Mouse (Mus musculus) layer of hippocampus, adult 8-10 months (tissue): ENCODE results near the gene Iqgap1. TPM values are rescaled to one million over a fixed set of nuclear protein-coding genes. Genes with fewer than 3 reads are reported as not detected.

Source experiments
- DNase-seq, 2 experiments: peaks; one replicate each; pipeline ENCODE4 v3.0.0; 2022; ENCODE audit warnings: low spot score in 2 of 2
- total RNA-seq, 4 experiments: library from RNA; stranded (reverse); gene quantifications; 2 replicates each; pipeline ENCODE4 v1.2.4; 2022

Iqgap1 gene
- total RNA-seq, 4 experiments from 2014 or later: 26.3 to 29.4 (median 26.8) TPM

DNA sequence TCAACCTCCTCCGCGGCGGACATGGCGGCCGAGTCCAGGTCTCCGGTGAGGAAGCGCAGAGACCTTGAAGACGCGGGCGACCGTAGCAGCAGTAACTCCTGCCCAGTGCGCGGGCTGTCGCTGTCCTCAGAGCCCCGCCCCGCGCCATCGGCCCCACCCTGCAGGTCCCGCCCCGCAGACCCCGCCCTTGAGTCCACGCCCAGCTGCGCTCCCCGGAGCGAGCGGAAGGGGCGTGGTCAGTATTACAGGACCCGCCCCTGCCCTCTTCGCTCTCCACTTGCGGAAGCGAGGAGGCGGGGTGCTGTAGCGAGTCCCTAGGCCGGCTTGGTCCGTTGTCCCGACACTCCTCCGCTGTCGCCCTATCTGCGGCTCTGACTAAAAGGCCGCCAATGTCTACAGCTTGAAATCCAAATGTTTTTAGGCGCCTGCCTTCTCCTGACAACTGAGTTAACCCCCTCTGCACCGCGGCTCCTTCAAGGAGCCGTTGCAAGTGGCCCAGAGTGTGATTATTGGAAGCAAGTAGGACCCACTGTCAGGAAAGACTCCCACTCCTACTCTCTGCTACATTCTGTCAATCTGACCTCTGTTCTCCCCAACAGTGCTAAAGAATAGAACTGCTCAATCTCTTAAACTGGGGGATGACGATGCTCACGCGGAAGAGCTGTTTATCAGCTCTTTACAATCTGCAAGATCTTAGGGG, 22.5 kb downstream of the Iqgap1 start:
- DNase-seq: peak; percentile 87 to 89

DNA sequence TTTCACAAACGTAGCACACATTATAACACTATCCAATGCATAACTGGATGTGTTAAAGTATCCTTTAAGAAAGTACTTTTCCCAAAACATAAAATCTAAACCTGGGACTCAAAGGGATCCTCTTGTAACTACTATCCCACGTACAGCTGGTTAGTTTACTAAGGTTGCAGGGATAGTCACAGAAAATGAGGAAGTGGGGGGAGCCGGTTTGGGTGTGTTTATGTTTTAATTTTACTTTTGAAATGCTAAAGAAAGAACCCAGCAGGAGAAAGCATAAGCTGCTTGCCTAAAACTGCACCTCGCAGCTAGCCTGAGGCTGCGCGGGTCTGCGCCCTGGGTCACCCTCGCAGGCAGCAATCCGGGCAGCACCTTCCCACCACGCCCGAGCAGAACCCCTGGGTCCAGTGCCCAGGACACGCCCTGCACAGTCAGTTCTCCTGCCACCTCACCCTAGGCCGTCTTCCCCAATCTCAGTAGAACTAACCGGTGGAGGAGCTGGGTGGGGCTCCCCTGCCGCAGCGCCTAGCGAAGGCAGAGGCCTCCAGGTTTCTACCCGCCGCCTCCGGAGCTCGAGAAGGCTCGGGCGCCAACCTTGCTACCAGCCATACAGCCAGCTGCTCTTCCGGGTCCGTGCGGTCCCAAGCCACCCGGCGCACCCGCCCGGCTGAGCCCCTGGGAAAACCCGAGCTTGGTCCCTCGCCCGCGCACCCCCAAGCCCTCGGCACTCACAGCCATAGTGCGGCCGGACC, 23.2 kb downstream of the Iqgap1 start:
- DNase-seq: no peak

DNA sequence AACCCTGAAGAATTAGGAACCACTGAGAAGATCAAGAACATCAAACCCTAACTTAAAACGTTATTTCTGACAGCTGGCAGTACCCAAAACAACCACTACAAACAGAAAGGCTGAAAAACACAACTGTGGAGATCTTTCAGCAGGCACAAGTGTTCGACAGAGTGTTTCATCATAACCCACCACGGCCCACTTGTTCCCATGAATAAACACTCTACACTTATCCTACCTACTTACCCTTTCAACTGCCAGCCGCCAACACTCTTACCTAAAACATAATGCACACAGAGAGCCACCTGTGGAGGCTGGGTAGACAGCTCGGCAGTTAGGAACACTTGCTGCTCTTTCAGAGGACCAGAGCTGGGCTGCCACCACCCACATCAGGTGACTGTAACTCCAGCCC, 26.5 kb downstream of the Iqgap1 start:
- DNase-seq: no peak

DNA sequence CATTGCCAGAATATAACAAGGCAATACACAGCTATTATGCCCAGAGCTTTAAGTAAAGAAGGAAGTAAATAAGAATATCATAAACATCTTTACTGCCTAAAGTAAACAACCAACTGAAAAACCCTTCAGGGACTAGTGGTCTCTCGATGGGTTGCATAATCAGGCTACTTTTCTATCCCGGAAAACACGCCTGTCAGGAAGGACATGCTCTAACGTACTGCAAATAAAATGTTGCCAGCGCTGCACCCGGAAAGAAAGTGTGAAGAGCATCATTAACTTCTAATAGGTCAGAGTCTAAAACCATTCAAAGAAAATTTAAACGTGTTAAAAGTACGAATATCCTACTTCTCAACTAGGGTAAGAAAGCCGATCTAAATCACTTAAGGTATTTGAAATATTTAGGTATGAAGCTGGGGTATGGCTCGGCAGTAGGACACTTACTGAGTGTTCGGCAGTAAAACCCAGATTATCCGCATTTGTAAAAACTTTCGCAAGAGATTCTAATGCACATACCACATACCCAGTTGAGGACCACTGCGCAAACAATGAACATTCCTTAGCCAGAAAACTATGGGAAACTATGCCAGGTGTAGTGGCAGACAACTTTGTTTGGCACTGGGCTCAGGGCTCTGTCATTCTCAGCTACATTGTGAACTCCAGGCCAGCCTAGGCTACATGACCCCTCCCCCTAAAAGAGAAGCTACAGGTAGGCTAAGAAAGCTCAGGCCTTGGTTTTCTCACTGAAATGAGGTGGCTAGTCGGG, 28.8 kb downstream of the Iqgap1 start:
- DNase-seq: no peak

DNA sequence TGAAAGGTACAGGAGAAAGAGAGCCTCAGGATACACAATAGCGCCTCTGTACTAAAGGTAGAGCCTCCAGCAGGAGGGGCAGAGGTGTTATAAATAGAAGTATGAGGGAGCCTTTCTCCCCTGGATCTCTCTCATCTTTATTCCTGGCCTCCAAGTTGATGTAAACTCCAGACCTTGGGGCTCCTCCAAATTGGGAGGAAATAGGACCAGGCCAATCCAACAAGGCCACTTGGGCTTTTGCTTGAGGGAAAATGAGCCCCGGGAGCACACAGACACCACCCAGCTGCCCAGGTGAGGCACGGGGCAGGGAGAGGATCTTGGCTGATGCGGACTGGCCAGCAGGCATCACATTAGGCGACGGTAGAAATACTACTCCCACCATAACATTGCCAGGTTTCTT, 29.5 kb downstream of the Iqgap1 start:
- no peak for DNase-seq

DNA sequence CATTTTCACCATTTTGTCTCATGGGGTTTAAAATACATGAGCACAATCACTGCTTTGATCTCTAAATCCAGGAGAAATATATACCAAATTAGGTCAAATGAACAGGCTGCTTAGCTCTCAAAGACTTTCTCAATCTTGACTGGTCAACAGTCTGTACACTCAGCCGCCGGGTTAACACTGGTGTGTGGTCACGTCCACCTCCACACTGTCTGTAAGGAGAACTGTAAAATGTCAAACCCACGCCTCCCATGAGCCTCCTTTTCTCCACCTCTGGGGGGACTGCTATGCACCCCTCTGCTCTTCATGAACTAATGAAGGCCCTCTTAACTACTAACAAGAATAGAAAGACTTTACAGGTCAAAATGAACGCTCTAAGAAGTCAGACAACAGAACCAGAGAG, 36.2 kb downstream of the Iqgap1 start:
- no peak for DNase-seq

DNA sequence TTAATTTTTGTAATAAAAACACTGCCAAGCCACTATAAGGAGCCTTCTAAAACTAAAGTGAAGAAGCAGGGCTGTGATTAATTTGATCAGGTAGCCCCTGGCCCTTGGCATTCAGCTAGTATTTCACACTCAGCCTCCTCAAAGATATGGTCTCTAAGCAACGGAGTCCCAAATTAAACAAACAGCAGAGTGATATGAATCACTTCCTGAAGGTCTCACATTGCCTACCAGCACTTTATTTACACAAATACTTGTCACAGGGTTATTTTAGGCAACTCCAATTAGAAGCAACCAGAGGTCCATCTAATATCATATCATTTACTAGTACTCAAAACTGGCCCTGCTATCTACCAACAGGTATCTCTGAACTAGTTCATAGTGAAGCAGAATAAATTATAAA, 36.7 kb downstream of the Iqgap1 start:
- no peak for DNase-seq

DNA sequence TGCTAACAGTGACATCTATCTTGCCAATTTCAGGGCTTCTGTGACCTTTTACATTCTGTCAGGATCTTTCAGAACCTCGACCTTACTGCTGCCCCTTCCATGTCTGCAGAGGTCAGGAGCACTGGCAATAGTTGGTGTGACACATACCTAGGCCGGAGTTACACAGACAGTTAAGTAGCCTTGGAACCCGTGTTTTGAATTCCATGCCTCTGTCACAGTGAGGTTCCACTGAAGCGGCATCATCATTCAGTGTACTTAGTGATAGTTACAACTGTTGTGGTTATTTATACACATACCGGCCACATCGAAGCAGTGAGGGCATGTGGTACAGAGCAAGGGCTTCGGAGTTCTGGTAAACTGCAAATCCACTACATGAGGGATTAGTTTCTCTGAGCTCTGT, 37.8 kb downstream of the Iqgap1 start:
- no peak for DNase-seq

DNA sequence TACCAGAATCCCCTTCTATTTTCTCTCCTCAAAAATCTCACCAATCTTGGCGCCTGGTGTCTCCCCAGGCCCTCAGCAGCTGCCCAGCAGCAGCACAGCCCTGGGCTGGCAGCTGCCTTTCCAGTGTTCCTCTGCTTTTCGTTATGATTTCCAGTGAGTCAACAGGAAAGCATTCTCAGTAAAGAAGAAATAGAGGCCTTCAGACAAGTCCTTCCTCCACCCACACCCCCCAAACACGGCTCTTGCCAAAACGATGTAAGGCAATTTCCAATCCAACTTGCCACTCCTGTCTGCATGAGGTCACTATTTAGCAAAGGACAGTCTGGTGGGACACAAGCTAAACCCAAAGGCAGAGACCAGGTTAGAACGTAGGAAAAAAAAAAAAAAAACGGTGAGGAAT, 39.0 kb downstream of the Iqgap1 start:
- DNase-seq: no peak

DNA sequence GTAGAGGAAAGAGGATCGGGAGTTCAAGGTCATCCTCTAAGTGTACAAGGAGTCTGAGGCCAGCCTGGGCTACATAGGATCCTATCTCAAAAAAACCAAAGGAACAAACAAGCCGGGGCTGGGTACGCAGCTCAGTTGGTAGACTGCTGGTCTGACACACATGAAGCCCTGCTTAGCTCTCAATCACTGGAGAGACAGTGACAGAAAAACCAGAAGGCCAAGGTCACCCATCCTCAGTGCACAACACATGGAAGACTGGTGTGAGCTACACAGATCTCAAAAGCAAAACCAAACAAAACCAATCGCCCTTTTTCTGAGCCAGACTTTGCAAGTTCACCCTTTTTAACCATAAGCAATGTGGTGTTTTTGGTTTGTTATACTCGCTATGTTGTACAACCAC, 41.9 kb downstream of the Iqgap1 start:
- no peak for DNase-seq

DNA sequence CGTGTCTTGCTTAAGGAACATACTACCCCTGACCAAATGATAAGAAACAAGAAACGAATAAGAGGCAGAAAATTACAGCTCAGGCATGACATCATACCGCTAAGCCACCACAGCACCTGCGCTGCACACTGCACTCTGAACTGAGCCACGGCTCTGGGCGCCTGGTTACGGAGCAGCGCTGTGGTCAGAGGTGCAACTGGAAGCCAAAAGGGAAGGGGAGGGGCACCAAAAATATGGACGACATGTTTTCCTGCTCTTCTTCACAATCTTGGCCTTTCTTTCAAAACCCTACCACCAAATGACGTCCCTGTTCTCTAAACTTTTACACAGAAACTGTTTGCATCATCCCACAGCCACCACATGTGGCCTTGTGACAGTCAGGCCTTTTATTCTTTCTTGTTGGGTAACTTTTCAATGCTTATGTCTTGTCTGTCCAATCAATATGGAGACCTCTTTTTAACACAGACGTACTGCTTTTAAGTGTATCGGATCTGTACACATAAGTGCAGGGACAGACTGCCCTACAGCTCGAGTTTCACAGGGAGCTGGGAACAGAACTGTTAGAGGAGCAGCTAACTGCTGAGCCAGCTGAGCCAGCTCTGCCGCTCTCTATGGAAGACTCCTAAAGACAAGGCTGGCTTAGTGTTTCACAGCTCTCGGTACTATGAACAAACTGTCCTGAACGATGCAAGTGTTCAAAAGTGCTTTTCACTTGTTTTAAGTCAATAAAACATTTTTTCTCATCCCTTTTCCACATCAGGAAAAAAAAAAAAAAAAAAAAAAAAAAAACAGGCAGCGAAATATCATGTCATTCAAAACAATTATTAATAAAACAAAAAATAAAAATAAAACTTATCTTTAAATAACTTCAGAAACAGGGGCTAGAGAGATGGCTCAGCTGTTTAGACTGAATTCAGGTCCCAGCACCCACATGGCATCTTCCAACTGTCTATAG, 43.3 kb downstream of the Iqgap1 start:
- no peak for DNase-seq

DNA sequence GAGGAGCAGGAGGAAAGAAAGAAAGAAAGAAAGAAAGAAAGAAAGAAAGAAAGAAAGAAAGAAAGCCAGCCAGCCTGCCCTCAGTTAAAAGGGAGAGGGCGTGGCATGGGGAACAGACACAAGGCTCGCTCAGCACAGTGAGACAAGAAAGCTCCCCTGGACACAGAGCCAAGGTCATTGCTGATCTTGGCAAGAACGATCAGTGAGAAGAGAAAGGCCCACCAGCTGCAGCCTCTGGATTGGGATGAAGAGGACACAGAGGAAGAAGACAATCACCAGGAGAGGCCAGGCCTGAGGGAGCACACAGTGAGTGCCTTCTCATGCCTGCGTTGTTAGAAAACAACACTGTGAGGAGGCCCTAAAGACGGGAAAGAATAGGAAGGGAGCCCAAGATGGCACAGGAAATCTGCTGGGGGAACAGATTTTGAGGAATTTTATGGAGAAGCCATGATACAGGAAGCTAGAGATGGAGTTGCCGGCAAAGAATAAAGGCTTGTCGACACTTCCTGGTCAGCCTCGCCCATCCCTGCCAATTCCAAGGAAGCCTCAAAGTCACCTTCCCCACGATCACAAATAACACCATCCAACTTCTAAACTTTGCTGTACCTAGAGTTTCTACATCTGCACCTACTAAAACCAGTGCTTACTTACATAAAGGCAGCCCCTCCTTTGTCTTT, 44.2 kb downstream of the Iqgap1 start:
- no peak for DNase-seq

DNA sequence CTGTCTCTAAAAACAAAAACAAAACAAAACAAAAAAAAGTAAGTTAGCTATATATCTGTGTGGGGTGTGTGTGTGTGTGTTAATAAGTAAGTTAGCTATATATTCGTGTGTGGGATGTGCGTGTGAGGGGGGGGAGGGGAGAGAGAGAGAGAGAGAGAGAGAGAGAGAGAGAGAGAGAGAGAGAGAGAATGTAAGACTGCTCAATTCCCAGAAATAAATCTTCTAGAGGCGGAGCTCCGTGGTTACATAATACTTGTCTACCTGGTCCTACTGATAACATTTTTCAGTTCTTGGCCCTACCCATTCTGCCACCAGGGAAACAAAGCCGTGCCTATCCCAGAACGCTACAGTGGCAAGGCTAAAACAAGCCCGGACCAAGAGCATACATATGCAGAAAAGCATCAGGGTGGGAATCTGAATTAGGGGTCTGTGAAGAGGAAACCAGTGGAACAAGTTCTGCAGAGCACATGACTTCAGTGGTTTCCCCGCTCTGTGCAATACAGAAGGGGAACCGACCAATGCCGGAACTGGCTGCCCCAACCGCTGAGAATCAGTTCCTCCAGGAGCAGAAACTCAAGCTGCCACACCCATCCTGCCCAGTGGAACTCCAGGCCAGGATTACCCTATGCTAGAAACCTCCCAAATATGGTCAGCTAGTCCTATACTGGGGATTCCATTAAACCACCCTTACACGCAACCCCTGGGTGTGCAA, 46.7 kb downstream of the Iqgap1 start:
- no peak for DNase-seq

DNA sequence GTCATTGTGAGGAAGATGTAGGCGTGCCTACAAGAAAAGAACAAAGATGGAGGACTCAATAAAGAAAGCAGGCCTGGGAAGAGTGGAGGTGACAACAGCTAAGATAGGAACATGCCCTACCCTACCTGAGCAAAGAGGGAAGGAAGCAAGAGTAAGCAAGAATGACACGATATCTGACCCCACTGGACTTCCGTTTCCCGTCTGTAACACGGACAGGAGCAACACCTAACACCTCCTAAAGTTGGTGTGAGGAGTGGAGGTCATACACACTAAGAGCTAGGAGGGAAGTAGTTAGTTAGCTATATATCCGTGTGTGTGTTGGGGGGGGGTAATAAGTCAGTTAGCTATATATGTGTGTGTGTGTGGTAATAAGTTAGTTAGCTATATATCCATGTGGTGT, 47.4 kb downstream of the Iqgap1 start:
- DNase-seq: no peak

DNA sequence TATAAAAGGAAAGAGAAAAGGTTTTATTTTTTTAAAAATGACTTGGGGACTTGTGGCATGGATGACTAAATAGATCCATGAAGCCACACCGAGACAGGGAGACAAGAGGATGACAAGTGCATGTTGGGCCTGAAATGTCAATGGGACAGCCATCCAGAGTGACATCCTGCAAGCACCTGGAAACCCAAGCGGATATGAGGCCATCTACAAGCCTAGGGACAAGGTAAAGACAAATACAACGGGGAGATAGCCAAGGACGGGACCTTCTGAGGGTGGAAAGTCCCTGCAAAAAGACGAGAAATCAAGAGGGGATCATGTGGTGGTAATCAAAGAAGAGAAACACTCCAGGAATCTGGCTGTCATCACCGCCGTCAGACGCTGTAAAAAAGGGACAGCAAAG, 48.6 kb downstream of the Iqgap1 start:
- no peak for DNase-seq

DNA sequence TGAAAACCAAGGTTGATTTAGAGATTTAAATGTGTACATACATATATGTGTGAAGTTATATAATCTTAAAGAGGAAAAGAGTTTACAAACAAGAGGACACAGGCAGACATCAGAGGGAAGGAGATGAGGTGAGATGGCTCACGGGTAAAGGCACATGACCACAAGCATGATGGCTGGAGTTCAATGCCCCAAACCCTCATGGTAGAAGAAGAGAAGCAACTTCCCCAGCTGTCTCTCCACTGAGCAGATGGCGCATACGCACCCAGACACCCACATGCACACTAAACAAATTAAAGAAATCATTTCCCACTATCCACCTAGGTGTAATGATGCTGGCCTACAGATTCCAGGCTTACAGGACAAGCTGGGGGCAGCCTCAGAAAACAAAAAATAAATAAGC, 49.7 kb downstream of the Iqgap1 start:
- no peak for DNase-seq

DNA sequence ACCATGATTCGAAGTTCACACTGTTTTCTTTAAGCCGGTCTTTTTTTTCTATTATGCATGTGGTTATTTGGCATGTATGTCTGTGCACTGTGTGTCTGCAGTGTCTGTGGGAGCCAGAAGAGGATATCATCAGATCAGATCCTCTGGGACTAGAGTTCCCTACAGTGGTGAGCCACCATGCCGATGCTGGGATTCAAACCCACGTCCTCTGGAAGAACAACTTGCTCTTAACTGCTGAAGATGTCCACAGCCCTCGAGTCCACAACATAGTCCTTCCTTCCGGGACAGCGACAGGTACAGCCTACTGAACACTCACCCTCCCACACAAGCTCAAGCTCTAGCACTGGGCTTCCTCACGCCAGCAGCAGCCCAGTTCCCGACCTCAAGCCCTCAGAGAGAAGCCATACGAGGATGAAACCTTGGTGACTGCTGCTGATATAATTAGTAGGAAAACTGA, 50.3 kb downstream of the Iqgap1 start:
- no peak for DNase-seq

DNA sequence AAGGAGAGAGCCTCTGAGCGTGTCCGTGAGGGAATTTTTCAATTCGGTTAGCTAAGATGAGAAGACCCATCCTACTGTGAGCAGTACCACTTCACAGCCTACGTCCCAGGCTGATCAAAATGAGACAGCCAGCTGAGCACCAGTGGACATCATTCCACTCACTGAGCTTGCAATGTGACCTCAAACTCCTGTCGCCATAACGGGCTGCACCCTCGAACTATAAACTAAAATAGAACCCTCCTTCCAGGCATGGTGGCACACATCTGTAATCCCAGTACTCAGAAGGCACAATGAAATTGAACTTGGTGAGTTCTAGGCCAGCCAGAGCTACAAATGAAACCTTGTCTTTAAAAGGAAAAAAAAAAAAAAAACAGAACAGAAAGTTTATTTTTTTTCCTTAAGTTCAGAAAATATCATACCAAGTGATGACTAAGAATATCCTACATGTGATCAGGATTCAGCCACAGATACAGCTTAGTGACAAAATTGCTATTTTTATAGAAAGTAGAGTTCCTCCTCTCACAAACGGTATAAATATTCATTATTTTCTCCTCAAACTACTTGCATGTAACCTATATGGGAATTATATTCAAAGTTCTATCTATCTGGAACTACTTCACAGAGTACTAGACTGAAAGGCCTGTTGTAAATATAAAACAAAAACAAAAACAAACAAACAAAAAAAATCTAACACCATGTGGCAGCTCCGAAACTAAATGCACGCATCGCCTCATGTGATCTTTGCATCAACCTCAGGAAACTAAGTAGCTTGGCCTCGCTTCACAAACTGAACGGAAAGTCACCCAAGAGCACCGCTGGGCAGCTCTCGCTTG, 50.9 kb downstream of the Iqgap1 start:
- no peak for DNase-seq
